Mouse (Mus musculus) layer of hippocampus, adult 11-12 months (tissue): ENCODE data around the gene Lamp1.

Source experiments
- DNase-seq: peaks from one replicate; pipeline ENCODE4 v3.0.0; 2022; ENCODE audit warnings: low spot score

Gene Lamp1

GRCm38 (mm10) chr8:13158718-13159376 is at the start of gene Lamp1:
Gene Lamp1, plus strand, starts transcription at chr8:13159161.
- peak; percentile 100 for DNase-seq

GRCm38 (mm10) chr8:13109416-13109960 is 49.5 kb upstream of the Lamp1 start:
- DNase-seq, result no peak

GRCm38 (mm10) chr8:13111917-13112316 is 47.0 kb upstream of the Lamp1 start:
- no peak for DNase-seq

DNA sequence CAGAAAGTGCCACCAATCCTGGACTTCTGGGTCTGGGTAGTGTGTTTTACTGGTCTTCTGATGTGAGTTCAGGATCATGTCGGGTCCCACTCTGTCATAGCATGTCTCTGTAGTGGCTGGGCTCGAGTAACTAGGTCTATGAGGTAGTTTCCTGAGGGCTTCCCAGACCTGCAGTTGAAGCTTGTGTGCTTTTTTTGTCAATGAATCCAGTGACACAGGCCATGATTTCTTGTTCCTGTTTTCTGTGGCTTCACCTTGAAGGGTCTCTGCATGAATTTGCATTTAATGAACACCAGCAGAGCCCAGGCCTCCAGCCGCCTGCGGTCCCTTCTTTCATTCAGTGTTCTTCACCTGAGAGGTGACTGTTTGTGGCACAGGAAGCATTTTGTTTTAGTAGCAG is 45.7 kb upstream of the Lamp1 start:
- no peak for DNase-seq

DNA sequence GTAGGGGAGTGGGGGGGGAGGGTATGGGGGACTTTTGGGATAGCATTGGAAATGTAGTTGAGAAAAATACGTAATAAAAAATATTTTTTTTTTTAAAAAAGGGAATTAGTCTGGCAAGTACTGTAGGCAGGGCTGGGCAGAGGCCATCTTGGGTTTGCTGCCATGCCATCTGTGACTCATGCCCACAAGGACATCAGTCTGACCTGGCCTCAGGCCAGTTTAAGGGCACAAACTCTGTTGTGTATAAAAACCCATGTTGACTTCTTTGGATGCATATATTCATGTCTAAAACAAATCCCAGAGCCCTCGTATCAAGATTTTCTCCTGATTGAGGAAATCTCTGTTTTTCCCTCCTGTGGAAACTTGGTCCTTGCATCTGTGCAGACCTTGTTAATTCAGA is 41.9 kb upstream of the Lamp1 start:
- DNase-seq, result no peak

DNA sequence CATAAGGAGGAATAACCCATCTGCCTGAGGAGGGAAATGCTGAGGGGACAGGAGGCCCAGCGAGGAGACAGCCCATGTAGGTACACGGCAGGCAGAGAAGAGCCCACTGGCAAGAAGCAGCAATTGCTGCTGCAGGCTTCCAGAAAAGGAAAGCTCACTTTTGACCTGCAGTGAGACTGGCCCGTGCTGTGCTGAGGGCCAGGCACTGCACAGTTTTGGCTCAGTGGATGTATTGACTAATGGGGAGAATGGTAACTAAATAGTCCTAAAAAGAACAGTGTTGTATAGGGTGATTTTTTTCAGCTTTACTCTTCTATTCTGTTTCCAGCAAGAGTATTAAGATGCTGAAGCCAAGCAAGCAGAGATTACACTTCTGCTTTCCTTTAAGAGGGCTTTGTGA is 40.4 kb upstream of the Lamp1 start:
- no peak for DNase-seq

DNA sequence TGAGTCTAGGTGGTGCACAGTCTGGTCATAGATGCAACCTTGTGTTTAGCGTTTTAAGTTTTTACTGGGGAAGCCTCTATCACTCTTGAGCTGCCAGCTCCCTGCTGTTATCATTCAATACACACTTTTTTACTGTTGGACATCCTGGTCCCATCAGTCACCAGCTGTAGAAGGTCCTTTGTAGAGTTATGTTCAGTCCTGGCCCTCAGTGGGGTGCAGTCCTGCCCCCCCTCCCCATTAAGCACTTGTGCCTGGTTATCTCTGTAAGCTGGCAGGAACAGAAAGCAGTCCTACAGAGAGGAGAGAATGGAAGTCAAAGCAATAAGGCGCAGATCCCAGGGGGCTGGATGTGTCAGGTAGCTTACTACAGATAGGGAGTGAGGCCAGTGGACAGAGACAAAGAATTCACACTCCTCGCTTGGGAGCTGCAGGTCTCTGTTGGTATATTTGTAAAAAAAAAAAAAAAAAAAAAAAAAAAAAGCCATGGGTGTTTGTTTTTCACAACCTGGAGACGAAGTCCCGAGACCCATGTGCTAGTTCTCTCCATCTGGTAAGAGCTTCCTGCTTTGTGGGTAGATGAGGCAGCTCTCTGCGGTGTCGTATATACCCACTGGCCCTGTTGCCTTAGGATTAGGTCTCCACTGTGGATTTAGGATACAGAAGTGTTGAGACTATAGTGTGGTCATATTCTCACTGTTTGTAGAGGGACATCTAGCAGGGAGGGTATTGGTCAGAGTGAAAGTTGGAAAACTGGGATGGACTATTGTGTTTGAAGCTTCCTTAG is 37.9 kb upstream of the Lamp1 start:
- DNase-seq, result no peak

DNA sequence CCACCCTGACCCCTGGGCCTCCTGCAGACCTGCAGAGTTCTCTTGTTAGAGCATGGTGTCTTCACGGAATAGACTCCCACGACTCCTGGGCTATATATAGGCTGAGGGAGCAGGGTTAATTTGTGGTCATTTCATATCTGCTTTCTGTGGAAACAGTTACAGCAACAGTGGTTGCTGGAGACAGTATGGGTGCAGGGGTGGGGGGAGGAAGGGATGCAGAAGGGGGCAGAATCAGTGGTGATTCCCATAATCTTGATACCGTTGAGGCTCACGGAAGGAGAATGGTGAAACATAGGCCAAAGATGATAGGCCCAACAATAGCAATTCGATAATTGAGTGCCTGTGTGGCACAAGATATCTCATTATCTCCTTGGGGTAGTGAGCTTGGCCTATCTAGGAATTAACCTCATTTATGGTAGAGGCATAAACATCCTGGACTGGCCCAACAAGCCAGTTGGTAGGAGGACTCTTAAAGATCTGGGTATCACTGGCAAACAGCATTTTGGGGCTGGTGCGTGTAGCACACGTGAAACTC is 36.0 kb upstream of the Lamp1 start:
- DNase-seq, result no peak

- no peak for DNase-seq
Observed at GRCm38 (mm10) chr8:13124897-13125296, 34.1 kb upstream of the Lamp1 start.

DNA sequence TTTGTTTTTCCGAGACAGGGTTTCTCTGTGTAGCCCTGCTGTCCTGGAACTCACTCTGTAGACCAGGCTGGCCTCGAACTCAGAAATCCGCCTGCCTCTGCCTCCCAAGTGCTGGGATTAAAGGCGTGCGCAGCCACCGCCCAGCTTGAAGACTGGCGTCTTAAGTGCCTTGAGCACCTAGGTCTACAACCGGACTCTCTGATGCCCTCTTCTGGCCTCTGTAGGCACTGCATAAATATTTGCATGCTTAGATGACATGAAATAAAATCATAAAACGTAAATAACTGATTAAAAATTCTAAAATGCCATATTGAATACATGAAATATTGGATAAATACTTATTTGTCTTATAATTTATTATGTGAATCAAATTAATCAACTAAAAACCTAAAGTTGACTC is 26.7 kb upstream of the Lamp1 start:
- DNase-seq, result peak; percentile 66

DNA sequence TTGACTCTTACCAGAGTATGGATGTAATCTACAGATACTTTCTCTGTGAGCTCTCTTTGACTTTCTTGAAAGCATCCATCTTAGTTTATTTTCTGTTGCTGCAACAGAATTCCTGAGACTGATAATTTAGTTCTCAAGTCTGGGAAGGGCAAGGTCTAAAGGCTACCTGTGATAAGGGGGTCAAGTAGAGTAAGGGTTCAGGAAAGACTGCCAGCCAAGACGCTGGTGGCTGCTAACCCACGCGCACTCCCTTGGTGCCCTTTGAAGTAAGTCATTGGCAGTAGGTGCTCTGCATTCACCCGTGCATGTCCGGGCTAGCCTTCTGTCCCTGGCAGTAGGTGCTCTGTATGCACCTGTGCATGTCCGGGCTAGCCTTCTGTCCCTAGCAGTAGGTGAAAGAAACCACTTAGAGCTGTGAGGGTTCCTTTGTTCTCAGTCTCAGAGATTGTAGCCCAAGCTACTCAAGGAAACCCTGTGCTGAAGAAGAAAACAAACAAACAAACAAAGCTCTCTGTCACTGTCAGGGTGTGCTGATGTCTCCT is 19.2 kb upstream of the Lamp1 start:
- no peak for DNase-seq

GRCm38 (mm10) chr8:13141681-13142080 is 17.3 kb upstream of the Lamp1 start:
- DNase-seq, result no peak

DNA sequence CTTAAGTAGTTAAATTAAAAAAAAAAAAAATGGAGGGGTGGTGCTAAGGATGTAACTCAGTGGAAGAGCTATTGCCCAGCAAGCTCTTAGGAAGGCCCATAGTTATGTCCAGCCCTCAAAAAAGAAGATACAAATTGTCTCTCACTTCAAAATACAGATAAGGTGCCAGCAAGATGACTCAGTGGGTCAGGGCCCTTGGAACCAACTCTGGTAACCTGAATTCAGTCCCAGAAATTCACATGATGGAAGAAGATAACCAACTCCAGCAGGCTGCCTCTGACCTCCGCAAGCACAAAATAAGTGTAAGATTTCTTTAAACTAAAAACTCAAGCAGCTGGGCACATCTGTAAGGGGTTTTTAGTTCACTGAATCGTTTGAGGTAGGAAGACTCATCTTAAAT is 10.5 kb upstream of the Lamp1 start:
- DNase-seq, result no peak

DNA sequence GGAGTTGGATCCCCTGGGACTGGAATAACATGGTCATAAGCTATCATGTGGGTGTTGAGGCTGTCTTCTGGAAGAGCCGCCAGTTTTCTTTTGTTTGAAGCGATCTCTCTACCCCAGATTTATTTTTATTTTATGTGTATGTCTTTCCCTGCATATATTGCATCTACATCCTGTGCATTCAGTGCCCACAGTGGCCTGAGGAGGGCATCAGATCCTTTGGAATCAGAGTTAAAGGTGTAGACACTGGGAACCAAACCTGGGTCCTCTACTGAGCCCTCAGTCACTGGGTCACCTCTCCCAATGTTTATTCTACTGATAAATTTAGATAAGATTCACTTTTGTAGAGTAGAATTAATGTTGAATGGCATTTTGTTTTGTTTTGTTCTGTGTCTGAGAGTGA is 9.7 kb upstream of the Lamp1 start:
- DNase-seq, result no peak

DNA sequence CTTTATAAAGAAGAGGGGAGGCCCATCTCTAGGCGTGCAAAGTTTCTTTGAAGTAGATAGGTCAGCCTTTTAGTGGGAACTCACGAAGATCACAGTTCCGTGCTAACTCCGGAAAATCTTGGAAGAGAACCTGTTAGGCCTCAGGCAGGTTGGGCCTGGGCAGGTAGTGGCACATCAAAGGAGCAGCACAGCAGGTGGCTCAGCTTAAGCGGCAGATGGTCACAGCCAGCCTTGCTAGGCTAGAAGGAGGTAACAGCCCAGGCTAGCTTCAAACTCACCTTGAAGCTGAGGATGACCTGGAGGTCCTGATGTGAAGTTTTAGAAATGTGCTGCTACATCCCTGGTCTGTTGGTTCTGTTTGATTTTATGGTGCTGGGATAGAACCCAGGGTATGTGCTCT is 9.1 kb upstream of the Lamp1 start:
- no peak for DNase-seq

- DNase-seq, result no peak
Observed at GRCm38 (mm10) chr8:13150929-13151328, 8.0 kb upstream of the Lamp1 start.

GRCm38 (mm10) chr8:13154099-13154498 is 4.9 kb upstream of the Lamp1 start:
- DNase-seq, result no peak

GRCm38 (mm10) chr8:13155358-13155757 is 3.6 kb upstream of the Lamp1 start:
- DNase-seq, result no peak

DNA sequence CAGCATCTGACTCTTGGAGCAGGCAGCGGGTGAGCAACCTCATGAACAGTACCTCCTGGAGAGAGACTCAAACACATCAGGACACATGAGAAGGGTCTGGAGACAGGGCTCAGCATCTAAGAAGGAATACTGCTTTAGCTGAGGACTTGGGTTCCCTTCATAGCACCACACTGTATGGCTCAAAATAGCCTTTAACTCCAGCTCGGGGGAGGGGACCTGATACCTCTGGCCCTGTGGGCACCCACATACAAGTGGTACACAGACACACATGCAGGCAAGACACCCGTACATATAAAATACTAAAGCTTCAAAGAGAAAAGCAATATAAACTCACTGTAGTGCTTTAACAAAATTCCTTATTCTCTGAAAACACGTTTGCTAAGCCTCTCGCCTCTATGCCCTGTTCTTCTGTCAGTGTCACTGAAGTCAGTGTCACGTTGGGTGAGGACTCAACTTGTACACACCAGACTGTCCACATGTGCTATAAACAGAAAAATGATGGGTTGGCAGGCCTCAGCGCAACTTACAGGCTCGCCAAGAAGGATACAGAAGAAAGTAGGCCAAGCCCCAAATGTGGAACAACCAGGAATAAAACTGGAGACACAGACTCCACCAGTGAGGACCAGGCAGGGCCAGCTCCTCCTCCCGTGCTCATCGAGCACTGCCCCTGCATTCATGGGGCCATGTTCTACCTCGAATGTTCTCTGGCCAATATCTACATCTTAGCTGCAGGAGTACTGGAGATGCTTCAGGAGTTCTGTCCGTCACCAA is 2.4 kb upstream of the Lamp1 start:
- no peak for DNase-seq

- DNase-seq, result no peak
Observed at GRCm38 (mm10) chr8:13159377-13159881, 468 bp downstream of the Lamp1 start.

DNA sequence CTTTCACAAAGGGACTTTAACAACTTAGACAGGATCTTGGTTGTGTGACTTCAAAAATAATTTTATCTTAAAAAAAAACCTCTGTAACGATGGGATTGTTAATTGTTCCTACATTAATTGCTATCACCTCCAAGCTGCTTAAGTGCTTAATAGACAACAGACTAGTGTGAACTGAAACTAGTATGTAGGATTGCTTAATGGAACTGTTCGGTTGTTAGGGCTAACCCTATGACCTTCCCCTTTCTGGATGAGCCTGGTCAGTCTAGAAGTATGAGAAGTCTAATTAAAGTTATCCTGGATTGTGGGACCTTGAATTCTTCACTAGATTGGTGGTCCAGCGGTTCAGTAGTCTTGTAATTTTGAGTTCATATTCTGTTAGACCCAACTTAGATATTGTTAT is 1.7 kb downstream of the Lamp1 start:
- DNase-seq, result no peak

DNA sequence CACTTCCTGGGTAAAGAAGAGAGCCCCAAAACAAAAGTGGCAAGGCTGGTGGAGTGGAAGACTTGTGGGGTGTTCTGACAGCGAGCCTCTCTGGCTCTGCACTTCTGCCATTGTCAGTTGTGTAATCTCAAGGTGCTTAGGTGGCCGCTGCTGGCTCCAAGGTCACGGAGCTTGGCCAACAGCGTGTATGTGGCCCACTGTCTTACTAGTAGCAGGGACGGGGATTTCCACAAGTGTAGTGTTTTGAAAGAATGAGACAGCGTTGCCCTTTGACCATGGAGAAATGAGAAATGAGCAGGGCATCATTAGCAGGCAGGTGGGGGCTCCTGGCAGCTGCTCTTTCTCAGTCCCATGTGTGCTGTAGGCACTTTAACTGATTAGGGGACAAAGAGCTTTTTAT is 3.1 kb downstream of the Lamp1 start:
- DNase-seq, result no peak
